Mouse (Mus musculus) MEL (cell line): ENCODE data around the gene Gpr19. TPM values are rescaled to one million over a fixed set of nuclear protein-coding genes. Genes with fewer than 3 reads are reported as not detected.

Experiments
- DNase-seq: peaks from one replicate; pipeline ENCODE4 v3.0.0; 2011; ENCODE audit warnings: low read depth, low spot score
- H3K27ac ChIP-seq: 2 replicates; pipeline ENCODE4 v1.5.1; 2012; ENCODE audit warnings: low read depth, mild to moderate bottlenecking, control low read depth, low read length, moderate library complexity; ENCODE audit not compliant: control insufficient read depth
- H3K27me3 ChIP-seq, 2 experiments: fragments of 150-350 bp in 1 of 2; sonication (generic) in 1 of 2; 2 replicates each; pipeline ENCODE4 v1.6.1; 2012; ENCODE audit warnings: low read length in 2 of 2, mild to moderate bottlenecking in 2 of 2, improper control_type of control experiment in 1 of 2, moderate library complexity in 1 of 2; ENCODE audit not compliant: insufficient read depth in 2 of 2, control insufficient read depth in 1 of 2
- H3K36me3 ChIP-seq, 2 experiments: 2 replicates each; pipeline ENCODE4 v1.6.1; 2012 to 2014; ENCODE audit warnings: low read length in 2 of 2, improper control_type of control experiment in 1 of 2, inconsistent platforms in 1 of 2, mild to moderate bottlenecking in 1 of 2; ENCODE audit not compliant: insufficient read depth in 2 of 2, control insufficient read depth in 1 of 2
- H3K4me1 ChIP-seq, 2 experiments: fragments of 150-350 bp in 1 of 2; sonication (generic) in 1 of 2; 2 replicates each; pipeline ENCODE4 v1.6.1; 2012; ENCODE audit warnings: low read length in 2 of 2, improper control_type of control experiment in 1 of 2, mild to moderate bottlenecking in 1 of 2; ENCODE audit not compliant: insufficient read depth in 2 of 2, control insufficient read depth in 1 of 2
- H3K4me3 ChIP-seq, 2 experiments: fragments of 150-350 bp in 1 of 2; sonication (generic) in 1 of 2; 2 replicates each; pipeline ENCODE4 v1.5.1; 2012; ENCODE audit warnings: low read depth in 2 of 2, low read length in 2 of 2, mild to moderate bottlenecking in 2 of 2, moderate library complexity in 2 of 2, control low read depth in 1 of 2, improper control_type of control experiment in 1 of 2; ENCODE audit not compliant: control insufficient read depth in 1 of 2, insufficient read depth in 1 of 2
- H3K79me2 ChIP-seq: 2 replicates; pipeline ENCODE4 v1.6.1; 2012; ENCODE audit warnings: mild to moderate bottlenecking, low read length, moderate library complexity; ENCODE audit not compliant: control insufficient read depth, poor library complexity, insufficient read depth
- H3K9ac ChIP-seq: 2 replicates; pipeline ENCODE4 v1.6.1; 2012; ENCODE audit warnings: low read depth, mild to moderate bottlenecking, control low read depth, low read length, moderate library complexity; ENCODE audit not compliant: control insufficient read depth, poor library complexity, severe bottlenecking
- H3K9me3 ChIP-seq: fragments of 150-350 bp; sonication (generic); replicated peaks from 2 replicates; pipeline ENCODE4 v1.6.1; 2012; ENCODE audit warnings: mild to moderate bottlenecking, low read length, improper control_type of control experiment, moderate library complexity; ENCODE audit not compliant: insufficient read depth
- CHD2 ChIP-seq: IDR thresholded peaks from 2 replicates; pipeline ENCODE4 v1.6.1; 2011; ENCODE audit warnings: low read length, improper control_type of control experiment
- CTCF ChIP-seq, 3 experiments: IDR thresholded peaks in 2 of 3; conservative IDR thresholded peaks in 1 of 3; 2 replicates each; pipeline ENCODE4 v1.5.1; 2011 to 2012; ENCODE audit warnings: low read length in 3 of 3, low read depth in 2 of 3, mild to moderate bottlenecking in 2 of 3, improper control_type of control experiment in 1 of 3, inconsistent platforms in 1 of 3, mixed read lengths in 1 of 3, moderate library complexity in 1 of 3; ENCODE audit not compliant: control insufficient read depth in 1 of 3, insufficient read depth in 1 of 3, poor library complexity in 1 of 3, severe bottlenecking in 1 of 3
- ETS1 ChIP-seq: IDR thresholded peaks from 2 replicates; pipeline ENCODE4 v1.6.1; 2012; ENCODE audit warnings: low read depth, mild to moderate bottlenecking, inconsistent platforms, low read length, improper control_type of control experiment, moderate library complexity
- GATA1 ChIP-seq: IDR thresholded peaks from 2 replicates; pipeline ENCODE4 v1.6.1; 2011; ENCODE audit warnings: low read depth, low read length, improper control_type of control experiment
- JUND ChIP-seq: IDR thresholded peaks from 2 replicates; pipeline ENCODE4 v1.6.1; 2011; ENCODE audit warnings: low read depth, mild to moderate bottlenecking, improper control_type of control experiment, low read length
- MAFK ChIP-seq: IDR thresholded peaks from 2 replicates; pipeline ENCODE4 v1.6.1; 2011; ENCODE audit warnings: low read depth, mild to moderate bottlenecking, low read length, improper control_type of control experiment, borderline replicate concordance
- MAZ ChIP-seq: IDR thresholded peaks from 2 replicates; pipeline ENCODE4 v1.6.1; 2012; ENCODE audit warnings: low read depth, mild to moderate bottlenecking, inconsistent platforms, low read length, improper control_type of control experiment
- POLR2AphosphoS2 ChIP-seq: IDR thresholded peaks from 2 replicates; pipeline ENCODE4 v1.6.1; 2011; ENCODE audit warnings: low read length, improper control_type of control experiment
- SIN3A ChIP-seq: IDR thresholded peaks from 2 replicates; pipeline ENCODE4 v1.6.1; 2012; ENCODE audit warnings: low read length, improper control_type of control experiment, inconsistent platforms
- SMC3 ChIP-seq: IDR thresholded peaks from 2 replicates; pipeline ENCODE4 v1.6.1; 2011; ENCODE audit warnings: low read depth, low read length, improper control_type of control experiment
- TCF12 ChIP-seq: IDR thresholded peaks from 2 replicates; pipeline ENCODE4 v1.6.1; 2014; ENCODE audit warnings: low read depth, mild to moderate bottlenecking, inconsistent platforms, low read length, improper control_type of control experiment, moderate library complexity
- UBTF ChIP-seq: IDR thresholded peaks from 2 replicates; pipeline ENCODE4 v1.6.1; 2012; ENCODE audit warnings: low read depth, mild to moderate bottlenecking, inconsistent platforms, low read length, improper control_type of control experiment, moderate library complexity, borderline replicate concordance; ENCODE audit not compliant: insufficient read depth
- USF1 ChIP-seq: IDR thresholded peaks from 2 replicates; pipeline ENCODE4 v1.6.1; 2014; ENCODE audit warnings: low read depth, mild to moderate bottlenecking, inconsistent platforms, low read length, improper control_type of control experiment, moderate library complexity
- ZMIZ1 ChIP-seq: IDR thresholded peaks from 2 replicates; pipeline ENCODE4 v1.6.1; 2012; ENCODE audit warnings: low read depth, mild to moderate bottlenecking, inconsistent platforms, low read length, improper control_type of control experiment, moderate library complexity
- polyA plus RNA-seq, 2 experiments: library from polyadenylated mRNA; stranded (reverse) in 1 of 2; unstranded in 1 of 2; fragments of >175 nt in 1 of 2; fragments of >200 nt in 1 of 2; gene quantifications; 2 replicates each; pipeline versions ENCODE4 v1.2.1 to v1.2.4; 2012; ENCODE audit warnings: low replicate concordance in 2 of 2, low read depth in 1 of 2; ENCODE audit not compliant: insufficient read length in 2 of 2, insufficient read depth in 1 of 2, missing spikeins in 1 of 2
- total RNA-seq: library from RNA; depleted of rRNA; stranded (reverse); fragments of 300-350 nt; gene quantifications from 2 replicates; pipeline ENCODE4 v1.2.3, GENCODE M21; 2012

Gene Gpr19
- total and polyA plus RNA-seq, 3 experiments = 8.4 to 11.7 TPM; not detected in 1

- no peaks in the 10 kb centered on the region for H3K9me3 ChIP-seq
- H3K27me3 ChIP-seq = no peaks in the 10 kb centered on the region
- peak overlapping the region; percentile 57 for H3K9ac ChIP-seq
- TF ChIP-seq TCF12 = 0 out of 2 replicates have a peak, but pooled peaks have one; percentile 24
- no peak for TF ChIP-seq SMC3
- TF ChIP-seq GATA1 = 0 out of 2 replicates have a peak, but pooled peaks have one; percentile 6
- peak; percentile 61 for DNase-seq
- H3K27ac ChIP-seq = peak overlapping the region; percentile 42
- H3K4me1 ChIP-seq = peaks cover 0 to 13% of the 10 kb centered on the region in 2 experiments; a peak in 2 of 4 replicates
- H3K4me3 ChIP-seq = peak overlapping the region; percentile 68 to 84
- H3K36me3 ChIP-seq = peaks cover 0 to 6% of the 10 kb centered on the region in 2 experiments; a peak in 2 of 4 replicates
- peaks cover 13% of the 10 kb centered on the region for H3K79me2 ChIP-seq
Observed at GRCm38 (mm10) chr6:134916641-134917040, 18.3 kb upstream of the Gpr19 start.

- Histone ChIP-seq H3K4me3 (no peak overlapping the region), H3K9me3 (no peaks in the 10 kb centered on the region), H3K79me2 (no peaks in the 10 kb centered on the region), H3K9ac (no peak overlapping the region), H3K4me1 (peaks cover 0 to 13% of the 10 kb centered on the region in 2 experiments; a peak in 2 of 4 replicates), H3K27ac (no peak overlapping the region), H3K27me3 (no peaks in the 10 kb centered on the region), H3K36me3 (peaks cover 0 to 6% of the 10 kb centered on the region in 2 experiments; a peak in 2 of 4 replicates)
- DNase-seq = no peak
- TF ChIP-seq ETS1 = no peak
- TF ChIP-seq ZMIZ1 = no peak
- no peak for TF ChIP-seq SIN3A
Observed at GRCm38 (mm10) chr6:134914523-134914922, 16.1 kb upstream of the Gpr19 start.

- no peaks in the 10 kb centered on the region for H3K9me3 ChIP-seq
- H3K4me1 ChIP-seq = no peaks in the 10 kb centered on the region
- H3K36me3 ChIP-seq = no peaks in the 10 kb centered on the region
- DNase-seq = no peak
- H3K9ac ChIP-seq = no peak overlapping the region
- H3K79me2 ChIP-seq = no peaks in the 10 kb centered on the region
- no peak for TF ChIP-seq ETS1
- no peak for TF ChIP-seq UBTF
- no peak for TF ChIP-seq MAFK
- TF ChIP-seq POLR2AphosphoS2 = no peak
- TF ChIP-seq CTCF (IDR thresholded peaks at IDR 0.05 in 2 of 3, conservative IDR thresholded peaks at IDR 0.05 in 1 of 3; ENCODE audit: control insufficient read depth in 1 of 3, insufficient read depth in 1 of 3, low read depth in 2 of 3, low read length in 3 of 3, poor library complexity in 1 of 3, severe bottlenecking in 1 of 3) = no peak
- TF ChIP-seq USF1 = no peak
- no peak for TF ChIP-seq MAZ
- TF ChIP-seq JUND = no peak
- no peak for TF ChIP-seq CHD2
- no peak for TF ChIP-seq ZMIZ1
- TF ChIP-seq SIN3A = no peak
- no peak overlapping the region for H3K27ac ChIP-seq
- H3K4me3 ChIP-seq = no peak overlapping the region
- no peaks in the 10 kb centered on the region for H3K27me3 ChIP-seq
Observed at GRCm38 (mm10) chr6:134905811-134906210, 7.4 kb upstream of the Gpr19 start.
